Mouse (Mus musculus) G1E (cell line): Measurements from ENCODE around the gene Tmprss13.

Experiments
- CTCF ChIP-seq: IDR thresholded peaks from 2 replicates; pipeline ENCODE4 v1.5.1; 2012; ENCODE audit warnings: low read depth, low read length, inconsistent platforms, mixed read lengths
- GATA1 ChIP-seq: IDR thresholded peaks from 2 replicates; pipeline ENCODE4 v1.6.1; 2012; ENCODE audit warnings: borderline replicate concordance, low read length, inconsistent platforms, mixed read lengths
- POLR2AphosphoS5 ChIP-seq: IDR thresholded peaks from 2 replicates; pipeline ENCODE4 v1.6.1; 2012; ENCODE audit warnings: low read depth, low read length, inconsistent platforms; ENCODE audit not compliant: insufficient replicate concordance

GRCm38 (mm10) chr9:45321465-45321864, 2.6 kb downstream of the Tmprss13 start:
- no peak for TF ChIP-seq CTCF
- no peak for TF ChIP-seq GATA1
- TF ChIP-seq POLR2AphosphoS5 = no peak
